Mouse (Mus musculus) MEL (cell line): ENCODE data around the gene Dkk3. TPM values are rescaled to one million over a fixed set of nuclear protein-coding genes. Genes with fewer than 3 reads are reported as not detected.

Experiments used
- DNase-seq: peaks from one replicate; pipeline ENCODE4 v3.0.0; 2011; ENCODE audit warnings: low read depth, low spot score
- H3K27ac ChIP-seq: 2 replicates; pipeline ENCODE4 v1.5.1; 2012; ENCODE audit warnings: low read depth, mild to moderate bottlenecking, control low read depth, low read length, moderate library complexity; ENCODE audit not compliant: control insufficient read depth
- H3K27me3 ChIP-seq, 2 experiments: fragments of 150-350 bp in 1 of 2; sonication (generic) in 1 of 2; 2 replicates each; pipeline ENCODE4 v1.6.1; 2012; ENCODE audit warnings: low read length in 2 of 2, mild to moderate bottlenecking in 2 of 2, improper control_type of control experiment in 1 of 2, moderate library complexity in 1 of 2; ENCODE audit not compliant: insufficient read depth in 2 of 2, control insufficient read depth in 1 of 2
- H3K36me3 ChIP-seq, 2 experiments: 2 replicates each; pipeline ENCODE4 v1.6.1; 2012 to 2014; ENCODE audit warnings: low read length in 2 of 2, improper control_type of control experiment in 1 of 2, inconsistent platforms in 1 of 2, mild to moderate bottlenecking in 1 of 2; ENCODE audit not compliant: insufficient read depth in 2 of 2, control insufficient read depth in 1 of 2
- H3K4me1 ChIP-seq, 2 experiments: fragments of 150-350 bp in 1 of 2; sonication (generic) in 1 of 2; 2 replicates each; pipeline ENCODE4 v1.6.1; 2012; ENCODE audit warnings: low read length in 2 of 2, improper control_type of control experiment in 1 of 2, mild to moderate bottlenecking in 1 of 2; ENCODE audit not compliant: insufficient read depth in 2 of 2, control insufficient read depth in 1 of 2
- H3K4me3 ChIP-seq, 2 experiments: fragments of 150-350 bp in 1 of 2; sonication (generic) in 1 of 2; 2 replicates each; pipeline ENCODE4 v1.5.1; 2012; ENCODE audit warnings: low read depth in 2 of 2, low read length in 2 of 2, mild to moderate bottlenecking in 2 of 2, moderate library complexity in 2 of 2, control low read depth in 1 of 2, improper control_type of control experiment in 1 of 2; ENCODE audit not compliant: control insufficient read depth in 1 of 2, insufficient read depth in 1 of 2
- H3K79me2 ChIP-seq: 2 replicates; pipeline ENCODE4 v1.6.1; 2012; ENCODE audit warnings: mild to moderate bottlenecking, low read length, moderate library complexity; ENCODE audit not compliant: control insufficient read depth, poor library complexity, insufficient read depth
- H3K9ac ChIP-seq: 2 replicates; pipeline ENCODE4 v1.6.1; 2012; ENCODE audit warnings: low read depth, mild to moderate bottlenecking, control low read depth, low read length, moderate library complexity; ENCODE audit not compliant: control insufficient read depth, poor library complexity, severe bottlenecking
- H3K9me3 ChIP-seq: fragments of 150-350 bp; sonication (generic); replicated peaks from 2 replicates; pipeline ENCODE4 v1.6.1; 2012; ENCODE audit warnings: mild to moderate bottlenecking, low read length, improper control_type of control experiment, moderate library complexity; ENCODE audit not compliant: insufficient read depth
- JUND ChIP-seq: IDR thresholded peaks from 2 replicates; pipeline ENCODE4 v1.6.1; 2011; ENCODE audit warnings: low read depth, mild to moderate bottlenecking, improper control_type of control experiment, low read length
- MAFK ChIP-seq: IDR thresholded peaks from 2 replicates; pipeline ENCODE4 v1.6.1; 2011; ENCODE audit warnings: low read depth, mild to moderate bottlenecking, low read length, improper control_type of control experiment, borderline replicate concordance
- NELFE ChIP-seq: IDR thresholded peaks from 2 replicates; pipeline ENCODE4 v1.6.1; 2011; ENCODE audit warnings: low read depth, low read length, improper control_type of control experiment
- RAD21 ChIP-seq: IDR thresholded peaks from 2 replicates; pipeline ENCODE4 v1.6.1; 2011; ENCODE audit warnings: mild to moderate bottlenecking, low read depth, low read length, improper control_type of control experiment
- SIN3A ChIP-seq: IDR thresholded peaks from 2 replicates; pipeline ENCODE4 v1.6.1; 2012; ENCODE audit warnings: low read length, improper control_type of control experiment, inconsistent platforms
- TBP ChIP-seq: IDR thresholded peaks from 2 replicates; pipeline ENCODE4 v1.8.0; 2011; ENCODE audit warnings: low read depth, low read length, improper control_type of control experiment
- UBTF ChIP-seq: IDR thresholded peaks from 2 replicates; pipeline ENCODE4 v1.6.1; 2012; ENCODE audit warnings: low read depth, mild to moderate bottlenecking, inconsistent platforms, low read length, improper control_type of control experiment, moderate library complexity, borderline replicate concordance; ENCODE audit not compliant: insufficient read depth
- polyA plus RNA-seq, 2 experiments: library from polyadenylated mRNA; stranded (reverse) in 1 of 2; unstranded in 1 of 2; fragments of >175 nt in 1 of 2; fragments of >200 nt in 1 of 2; gene quantifications; 2 replicates each; pipeline versions ENCODE4 v1.2.1 to v1.2.4; 2012; ENCODE audit warnings: low replicate concordance in 2 of 2, low read depth in 1 of 2; ENCODE audit not compliant: insufficient read length in 2 of 2, insufficient read depth in 1 of 2, missing spikeins in 1 of 2
- total RNA-seq: library from RNA; depleted of rRNA; stranded (reverse); fragments of 300-350 nt; gene quantifications from 2 replicates; pipeline ENCODE4 v1.2.3, GENCODE M21; 2012

Dkk3 gene
- total and polyA plus RNA-seq, 3 experiments: not detected

GRCm38 (mm10) chr7:112140725-112141124, 18.1 kb downstream of the Dkk3 start (continued):
- TF ChIP-seq RAD21 (no peak), MAFK (no peak)

- DNase-seq: no peak
- Histone ChIP-seq H3K27me3 (no peaks in the 10 kb centered on the region; a peak in 1 of 4 replicates), H3K4me3 (no peak overlapping the region), H3K9ac (no peak overlapping the region), H3K9me3 (no peaks in the 10 kb centered on the region), H3K36me3 (no peaks in the 10 kb centered on the region), H3K79me2 (no peaks in the 10 kb centered on the region), H3K27ac (no peak overlapping the region), H3K4me1 (no peaks in the 10 kb centered on the region)
- TF ChIP-seq SIN3A: no peak
- no peak for TF ChIP-seq JUND
Observed at GRCm38 (mm10) chr7:112138509-112139405, 20.1 kb downstream of the Dkk3 start.

- TF ChIP-seq NELFE: no peak
- no peak for TF ChIP-seq TBP
- DNase-seq: no peak
Observed at GRCm38 (mm10) chr7:112138168-112138508, 20.7 kb downstream of the Dkk3 start.

GRCm38 (mm10) chr7:112136537-112136936, 22.3 kb downstream of the Dkk3 start:
- H3K9me3 ChIP-seq: no peaks in the 10 kb centered on the region
- no peak overlapping the region for H3K9ac ChIP-seq
- TF ChIP-seq UBTF: no peak
- no peak overlapping the region for H3K4me3 ChIP-seq
- DNase-seq: no peak
- no peaks in the 10 kb centered on the region for H3K4me1 ChIP-seq
- no peaks in the 10 kb centered on the region for H3K27me3 ChIP-seq
- no peak overlapping the region for H3K27ac ChIP-seq
- H3K79me2 ChIP-seq: no peaks in the 10 kb centered on the region
- H3K36me3 ChIP-seq: no peaks in the 10 kb centered on the region

More at GRCm38 (mm10) chr7:112138168-112138508, 20.7 kb downstream of the Dkk3 start:
- Histone ChIP-seq H3K4me3 (no peak overlapping the region), H3K36me3 (no peaks in the 10 kb centered on the region), H3K9ac (no peak overlapping the region), H3K9me3 (no peaks in the 10 kb centered on the region), H3K27me3 (no peaks in the 10 kb centered on the region; a peak in 1 of 4 replicates), H3K4me1 (no peaks in the 10 kb centered on the region), H3K79me2 (no peaks in the 10 kb centered on the region), H3K27ac (no peak overlapping the region)
